Mouse (Mus musculus): ENCODE data around the gene Cdrt4. TPM values are rescaled to one million over a fixed set of nuclear protein-coding genes. Genes with fewer than 3 reads are reported as not detected.

Cdrt4 gene
- polyA plus RNA-seq, 1 experiment, result not detected

GRCm38 (mm10) chr11:62977176-62977575 is 26.2 kb downstream of the Cdrt4 start:
- H3K36me3 ChIP-seq (ENCODE audit: control insufficient read depth, insufficient read depth, low read length), result no peaks in the 10 kb centered on the region
- no peak overlapping the region for H3K27ac ChIP-seq (ENCODE audit: control insufficient read depth, insufficient read depth, low read length)
- H3K4me3 ChIP-seq (ENCODE audit: control insufficient read depth, insufficient read depth, low read length), result no peak overlapping the region
- no peak for DNase-seq
- H3K27me3 ChIP-seq (ENCODE audit: control insufficient read depth, insufficient read depth, low read length), result no peaks in the 10 kb centered on the region
- TF ChIP-seq CTCF (IDR thresholded peaks at IDR 0.05; ENCODE audit: borderline replicate concordance, control insufficient read depth, extremely low read depth, insufficient read depth, low read length, poor library complexity) (no peak), POLR2A (IDR thresholded peaks at IDR 0.05; ENCODE audit: control insufficient read depth, extremely low read depth, insufficient read depth, low read length, poor library complexity) (no peak)
- H3K4me1 ChIP-seq (replicated peaks; ENCODE audit: control insufficient read depth, insufficient read depth, low read length), result no peaks in the 10 kb centered on the region
- WGBS, result 97% methylated on average over 1 of the region's 1 CpGs

GRCm38 (mm10) chr11:62978886-62979285 is 27.9 kb downstream of the Cdrt4 start:
- no peak for TF ChIP-seq POLR2A (IDR thresholded peaks at IDR 0.05; ENCODE audit: control insufficient read depth, extremely low read depth, insufficient read depth, low read length, poor library complexity)
- TF ChIP-seq CTCF (IDR thresholded peaks at IDR 0.05; ENCODE audit: borderline replicate concordance, control insufficient read depth, extremely low read depth, insufficient read depth, low read length, poor library complexity), result no peak
- 97% methylated on average over 6 of the region's 6 CpGs for WGBS
- no peaks in the 10 kb centered on the region for H3K4me1 ChIP-seq (replicated peaks; ENCODE audit: control insufficient read depth, insufficient read depth, low read length)
- DNase-seq, result no peak
- no peaks in the 10 kb centered on the region for H3K36me3 ChIP-seq (ENCODE audit: control insufficient read depth, insufficient read depth, low read length)
- no peaks in the 10 kb centered on the region for H3K27me3 ChIP-seq (ENCODE audit: control insufficient read depth, insufficient read depth, low read length)
- H3K4me3 ChIP-seq (ENCODE audit: control insufficient read depth, insufficient read depth, low read length), result no peak overlapping the region
- H3K27ac ChIP-seq (ENCODE audit: control insufficient read depth, insufficient read depth, low read length), result no peak overlapping the region

GRCm38 (mm10) chr11:62981729-62982128 is 30.7 kb downstream of the Cdrt4 start:
- H3K4me1 ChIP-seq (replicated peaks; ENCODE audit: control insufficient read depth, insufficient read depth, low read length), result no peaks in the 10 kb centered on the region
- no peak overlapping the region for H3K4me3 ChIP-seq (ENCODE audit: control insufficient read depth, insufficient read depth, low read length)
- no peak for DNase-seq
- 61% methylated on average over 3 of the region's 3 CpGs for WGBS
- TF ChIP-seq CTCF (IDR thresholded peaks at IDR 0.05; ENCODE audit: borderline replicate concordance, control insufficient read depth, extremely low read depth, insufficient read depth, low read length, poor library complexity) (no peak), POLR2A (IDR thresholded peaks at IDR 0.05; ENCODE audit: control insufficient read depth, extremely low read depth, insufficient read depth, low read length, poor library complexity) (no peak)
- H3K36me3 ChIP-seq (ENCODE audit: control insufficient read depth, insufficient read depth, low read length), result no peaks in the 10 kb centered on the region
- H3K27me3 ChIP-seq (ENCODE audit: control insufficient read depth, insufficient read depth, low read length), result no peaks in the 10 kb centered on the region
- no peak overlapping the region for H3K27ac ChIP-seq (ENCODE audit: control insufficient read depth, insufficient read depth, low read length)

GRCm38 (mm10) chr11:62983793-62984192 is 32.8 kb downstream of the Cdrt4 start:
- TF ChIP-seq POLR2A (IDR thresholded peaks at IDR 0.05; ENCODE audit: control insufficient read depth, extremely low read depth, insufficient read depth, low read length, poor library complexity), result no peak
- no peak for TF ChIP-seq CTCF (IDR thresholded peaks at IDR 0.05; ENCODE audit: borderline replicate concordance, control insufficient read depth, extremely low read depth, insufficient read depth, low read length, poor library complexity)
- no peak for DNase-seq
- Histone ChIP-seq H3K4me1 (replicated peaks; ENCODE audit: control insufficient read depth, insufficient read depth, low read length) (no peaks in the 10 kb centered on the region), H3K27ac (ENCODE audit: control insufficient read depth, insufficient read depth, low read length) (no peak overlapping the region), H3K4me3 (ENCODE audit: control insufficient read depth, insufficient read depth, low read length) (no peak overlapping the region), H3K36me3 (ENCODE audit: control insufficient read depth, insufficient read depth, low read length) (no peaks in the 10 kb centered on the region), H3K27me3 (ENCODE audit: control insufficient read depth, insufficient read depth, low read length) (no peaks in the 10 kb centered on the region)
- 11% methylated on average over 3 of the region's 3 CpGs for WGBS

GRCm38 (mm10) chr11:62984365-62984764 is 33.4 kb downstream of the Cdrt4 start:
- TF ChIP-seq CTCF (IDR thresholded peaks at IDR 0.05; ENCODE audit: borderline replicate concordance, control insufficient read depth, extremely low read depth, insufficient read depth, low read length, poor library complexity) (no peak), POLR2A (IDR thresholded peaks at IDR 0.05; ENCODE audit: control insufficient read depth, extremely low read depth, insufficient read depth, low read length, poor library complexity) (no peak)
- DNase-seq, result no peak
- Histone ChIP-seq H3K27me3 (ENCODE audit: control insufficient read depth, insufficient read depth, low read length) (no peaks in the 10 kb centered on the region), H3K4me3 (ENCODE audit: control insufficient read depth, insufficient read depth, low read length) (no peak overlapping the region), H3K27ac (ENCODE audit: control insufficient read depth, insufficient read depth, low read length) (no peak overlapping the region), H3K36me3 (ENCODE audit: control insufficient read depth, insufficient read depth, low read length) (no peaks in the 10 kb centered on the region), H3K4me1 (replicated peaks; ENCODE audit: control insufficient read depth, insufficient read depth, low read length) (no peaks in the 10 kb centered on the region)
- WGBS, result 69% methylated on average over 3 of the region's 3 CpGs

- no peak for DNase-seq
- Histone ChIP-seq H3K36me3 (ENCODE audit: control insufficient read depth, insufficient read depth, low read length) (no peaks in the 10 kb centered on the region), H3K27me3 (ENCODE audit: control insufficient read depth, insufficient read depth, low read length) (no peaks in the 10 kb centered on the region), H3K4me1 (replicated peaks; ENCODE audit: control insufficient read depth, insufficient read depth, low read length) (no peaks in the 10 kb centered on the region), H3K4me3 (ENCODE audit: control insufficient read depth, insufficient read depth, low read length) (no peak overlapping the region), H3K27ac (ENCODE audit: control insufficient read depth, insufficient read depth, low read length) (no peak overlapping the region)
- WGBS, result 79% methylated on average over 3 of the region's 3 CpGs
- TF ChIP-seq POLR2A (IDR thresholded peaks at IDR 0.05; ENCODE audit: control insufficient read depth, extremely low read depth, insufficient read depth, low read length, poor library complexity) (no peak), CTCF (IDR thresholded peaks at IDR 0.05; ENCODE audit: borderline replicate concordance, control insufficient read depth, extremely low read depth, insufficient read depth, low read length, poor library complexity) (no peak)
Measured at GRCm38 (mm10) chr11:62985075-62985474, 34.1 kb downstream of the Cdrt4 start.

- DNase-seq, result no peak
- Histone ChIP-seq H3K4me3 (ENCODE audit: control insufficient read depth, insufficient read depth, low read length) (no peak overlapping the region), H3K27me3 (ENCODE audit: control insufficient read depth, insufficient read depth, low read length) (no peaks in the 10 kb centered on the region), H3K36me3 (ENCODE audit: control insufficient read depth, insufficient read depth, low read length) (no peaks in the 10 kb centered on the region), H3K27ac (ENCODE audit: control insufficient read depth, insufficient read depth, low read length) (no peak overlapping the region), H3K4me1 (replicated peaks; ENCODE audit: control insufficient read depth, insufficient read depth, low read length) (no peaks in the 10 kb centered on the region)
- TF ChIP-seq CTCF (IDR thresholded peaks at IDR 0.05; ENCODE audit: borderline replicate concordance, control insufficient read depth, extremely low read depth, insufficient read depth, low read length, poor library complexity) (no peak), POLR2A (IDR thresholded peaks at IDR 0.05; ENCODE audit: control insufficient read depth, extremely low read depth, insufficient read depth, low read length, poor library complexity) (no peak)
- WGBS, result 82% methylated on average over 4 of the region's 4 CpGs
Measured at GRCm38 (mm10) chr11:62986578-62986977, 35.6 kb downstream of the Cdrt4 start.

All from thymus, adult 2 months (tissue).